Mouse (Mus musculus) hindbrain, postnatal 0 days (tissue): ENCODE results near the gene Slc38a10. TPM values are rescaled to one million over a fixed set of nuclear protein-coding genes. Genes with fewer than 3 reads are reported as not detected.
A peak's percentile ranks its signal among the peaks of the same experiment; 100 is the strongest.

Experiments used
- ATAC-seq: fragments of 200-750 bp; cut with Nextera tagmentation; 2 replicates; pipeline ENCODE4 v1.8.0; 2017; ENCODE audit warnings: mild to moderate bottlenecking, moderate TSS enrichment, moderate library complexity
- DNase-seq: peaks from one replicate; pipeline ENCODE4 v3.0.0-alpha.2; 2015; ENCODE audit warnings: low spot score
- H3K27ac ChIP-seq: fragments of 300-500 bp; sonication (generic); 2 replicates; pipeline ENCODE4 v1.5.1; 2014; ENCODE audit warnings: mild to moderate bottlenecking
- H3K27me3 ChIP-seq: fragments of 300-500 bp; sonication (generic); 2 replicates; pipeline ENCODE4 v1.6.1; 2014; ENCODE audit warnings: low read length, mixed read lengths; ENCODE audit not compliant: insufficient read depth
- H3K36me3 ChIP-seq: fragments of 300-500 bp; sonication (generic); 2 replicates; pipeline ENCODE4 v1.6.1; 2014; ENCODE audit warnings: low read length, mixed read lengths; ENCODE audit not compliant: insufficient read depth
- H3K4me1 ChIP-seq: fragments of 300-500 bp; sonication (generic); 2 replicates; pipeline ENCODE4 v1.6.1; 2014; ENCODE audit warnings: antibody characterized with exemption, low read length, mixed read lengths; ENCODE audit not compliant: insufficient read depth
- H3K4me2 ChIP-seq: fragments of 300-500 bp; sonication (generic); 2 replicates; pipeline ENCODE4 v1.6.1; 2014; ENCODE audit warnings: low read depth, mild to moderate bottlenecking, low read length, moderate library complexity, mixed read lengths
- H3K4me3 ChIP-seq: fragments of 300-500 bp; sonication (generic); 2 replicates; pipeline ENCODE4 v1.5.1; 2014; ENCODE audit warnings: low read length
- H3K9ac ChIP-seq: fragments of 300-500 bp; sonication (generic); replicated peaks from 2 replicates; pipeline ENCODE4 v1.6.1; 2014; ENCODE audit warnings: mild to moderate bottlenecking, low read length, moderate library complexity, mixed read lengths
- H3K9me3 ChIP-seq: fragments of 300-500 bp; sonication (generic); 2 replicates; pipeline ENCODE4 v1.6.1; 2016; ENCODE audit warnings: low read length, mixed read lengths
- CTCF ChIP-seq: IDR thresholded peaks from 2 replicates; pipeline ENCODE4 v1.5.1; 2016; ENCODE audit warnings: antibody characterized with exemption, control low read depth, low read depth
- WGBS: fragments of 180-500 bp; shearing (Covaris S2); extraction: QIAGEN DNeasy Blood & Tissue Kit; methylation state at CpG from one replicate; pipeline ENCODE4 v1.1.7; 2014; 5-methylcytosine and 5-hydroxymethylcytosine counted together
- polyA plus RNA-seq: library from polyadenylated mRNA; unstranded; fragments of >200 nt; fragmentation: Nextera tagmentation; extraction: Ambion mirVana; gene quantifications from 2 replicates; pipeline ENCODE4 v1.2.1, GENCODE M21; 2015
- total RNA-seq: library from RNA; depleted of rRNA; stranded (reverse); fragments of >200 nt; gene quantifications from 2 replicates; pipeline ENCODE4 v1.2.3, GENCODE M21; 2014

The Slc38a10 gene
- total and polyA plus RNA-seq, 2 experiments from 2014 or later: 101 to 178 TPM

DNA sequence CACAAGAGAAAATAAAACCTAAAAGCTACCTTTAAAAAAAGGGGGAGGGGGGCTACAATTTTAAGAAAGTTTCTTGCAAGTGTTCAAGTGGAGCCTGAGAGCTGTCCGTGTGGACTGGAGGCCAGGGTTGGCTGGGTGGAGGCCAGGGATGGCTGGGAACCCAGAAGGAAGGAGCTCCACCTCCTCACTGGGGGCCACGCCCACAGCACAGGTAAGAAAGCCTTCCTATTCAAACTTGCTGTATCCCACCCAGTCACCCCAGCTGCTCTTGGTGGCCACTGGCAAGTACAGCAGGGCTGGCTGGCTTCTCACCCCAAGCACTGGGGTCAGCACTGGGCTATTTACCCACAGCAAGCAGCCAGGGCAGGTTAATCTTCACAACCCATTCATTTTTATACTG is 44.1 kb downstream of the Slc38a10 start:
- WGBS: 63% methylated on average over 2 of the region's 2 CpGs
- H3K4me2 ChIP-seq: no peak overlapping the region
- no peak overlapping the region for H3K4me3 ChIP-seq
- no peaks in the 10 kb centered on the region for H3K4me1 ChIP-seq
- no peak overlapping the region for H3K9ac ChIP-seq
- H3K9me3 ChIP-seq: no peaks in the 10 kb centered on the region
- ATAC-seq: no peak
- TF ChIP-seq CTCF: no peak
- no peak overlapping the region for H3K27ac ChIP-seq
- no peak for DNase-seq
- H3K36me3 ChIP-seq: peaks cover 24% of the 10 kb centered on the region
- no peaks in the 10 kb centered on the region for H3K27me3 ChIP-seq

GRCm38 (mm10) chr11:120103431-120103997 is 47.6 kb downstream of the Slc38a10 start:
- TF ChIP-seq CTCF: no peak
- WGBS: 93% methylated on average over 3 of the region's 3 CpGs
- Histone ChIP-seq H3K36me3 (peaks cover 24% of the 10 kb centered on the region), H3K27ac (no peak overlapping the region), H3K27me3 (no peaks in the 10 kb centered on the region), H3K4me1 (0 out of 2 replicates have a peak, but pooled peaks cover 6% of the 10 kb centered on the region), H3K4me2 (no peak overlapping the region), H3K9ac (no peak overlapping the region), H3K4me3 (no peak overlapping the region), H3K9me3 (no peaks in the 10 kb centered on the region)
- DNase-seq: no peak
- ATAC-seq: no peak

- ATAC-seq (no peak), DNase-seq (peak; percentile 87)
- Histone ChIP-seq H3K36me3 (peaks cover 18% of the 10 kb centered on the region), H3K4me2 (no peak overlapping the region), H3K4me3 (no peak overlapping the region), H3K27me3 (no peaks in the 10 kb centered on the region), H3K27ac (peak overlapping the region; percentile 0), H3K9me3 (no peaks in the 10 kb centered on the region), H3K9ac (no peak overlapping the region), H3K4me1 (peaks cover 12% of the 10 kb centered on the region; the same call in 1 of the 2 replicates)
- WGBS: 0% methylated on average over 3 of the region's 3 CpGs
- TF ChIP-seq CTCF: peak; percentile 88
Observed at GRCm38 (mm10) chr11:120101036-120101435, 50.1 kb downstream of the Slc38a10 start.

DNA sequence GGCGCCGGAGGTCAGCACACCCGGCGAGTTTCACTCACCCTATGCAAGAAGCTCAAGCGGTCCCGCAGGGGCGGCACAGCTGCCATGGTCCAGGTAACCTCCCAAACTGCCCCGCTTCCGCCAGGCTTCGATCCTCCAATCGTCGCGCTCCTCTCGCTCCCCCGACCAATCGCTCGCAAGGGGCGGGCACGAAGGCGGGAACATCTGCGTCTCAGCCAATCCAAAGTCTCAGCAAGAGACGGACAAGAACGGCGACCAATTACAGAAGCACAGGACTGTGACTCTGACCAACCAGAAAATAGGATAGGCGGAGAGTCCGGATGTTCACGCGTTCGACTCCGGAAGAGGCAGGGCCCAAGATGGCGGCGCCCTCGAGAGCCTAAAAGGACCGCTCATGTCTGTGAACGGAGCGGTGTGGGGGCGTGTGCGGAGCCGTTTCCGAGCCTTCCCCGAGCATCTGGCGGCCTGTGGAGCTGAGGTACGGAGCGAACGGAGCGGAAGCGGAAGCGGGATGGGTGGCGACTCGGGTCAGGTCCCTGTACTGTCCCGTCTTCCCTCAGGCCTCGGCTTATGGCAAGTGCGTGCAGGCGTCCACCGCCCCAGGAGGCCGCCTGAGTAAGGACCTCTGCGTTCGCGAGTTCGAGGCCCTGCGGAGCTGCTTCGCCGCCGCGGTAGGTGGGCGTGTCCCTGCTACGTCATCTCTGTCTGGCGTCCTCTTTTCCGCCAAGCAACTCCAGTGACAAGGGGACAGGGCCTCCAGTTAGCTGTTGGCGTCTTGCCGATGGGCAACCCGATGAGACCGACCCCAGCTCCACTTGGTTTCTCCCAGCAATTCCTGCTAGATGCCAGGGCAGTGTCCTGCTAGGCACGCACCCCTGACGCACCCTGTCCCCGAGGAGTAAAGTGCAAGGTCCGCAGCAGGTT is 52.3 kb downstream of the Slc38a10 start, which contains the start of the genes Tepsin and Ndufaf8:
TSS of gene Tepsin (minus strand) at position 144 of the 924 bp plus-strand sequence.
TSS of gene Ndufaf8 (plus strand) at position 341 of the 924 bp plus-strand sequence.
- TF ChIP-seq CTCF: peak; percentile 23
- ATAC-seq (peak; percentile 97), DNase-seq (peak; percentile 97)
- peak within 1 kb of the TSS; percentile 62 for H3K9ac ChIP-seq
- H3K27ac ChIP-seq: peak within 1 kb of the TSS; percentile 90
- peaks cover 12% of the 10 kb centered on the region; the same call in 1 of the 2 replicates for H3K4me1 ChIP-seq
- peak within 1 kb of the TSS; percentile 79 for H3K4me3 ChIP-seq
- no peaks in the 10 kb centered on the region for H3K27me3 ChIP-seq
- peaks cover 7% of the 10 kb centered on the region; the same call in 1 of the 2 replicates for H3K36me3 ChIP-seq
- WGBS: under 1% methylated on average over 76 of the region's 77 CpGs
- H3K9me3 ChIP-seq: no peaks in the 10 kb centered on the region
- H3K4me2 ChIP-seq: peak within 1 kb of the TSS; percentile 92

DNA sequence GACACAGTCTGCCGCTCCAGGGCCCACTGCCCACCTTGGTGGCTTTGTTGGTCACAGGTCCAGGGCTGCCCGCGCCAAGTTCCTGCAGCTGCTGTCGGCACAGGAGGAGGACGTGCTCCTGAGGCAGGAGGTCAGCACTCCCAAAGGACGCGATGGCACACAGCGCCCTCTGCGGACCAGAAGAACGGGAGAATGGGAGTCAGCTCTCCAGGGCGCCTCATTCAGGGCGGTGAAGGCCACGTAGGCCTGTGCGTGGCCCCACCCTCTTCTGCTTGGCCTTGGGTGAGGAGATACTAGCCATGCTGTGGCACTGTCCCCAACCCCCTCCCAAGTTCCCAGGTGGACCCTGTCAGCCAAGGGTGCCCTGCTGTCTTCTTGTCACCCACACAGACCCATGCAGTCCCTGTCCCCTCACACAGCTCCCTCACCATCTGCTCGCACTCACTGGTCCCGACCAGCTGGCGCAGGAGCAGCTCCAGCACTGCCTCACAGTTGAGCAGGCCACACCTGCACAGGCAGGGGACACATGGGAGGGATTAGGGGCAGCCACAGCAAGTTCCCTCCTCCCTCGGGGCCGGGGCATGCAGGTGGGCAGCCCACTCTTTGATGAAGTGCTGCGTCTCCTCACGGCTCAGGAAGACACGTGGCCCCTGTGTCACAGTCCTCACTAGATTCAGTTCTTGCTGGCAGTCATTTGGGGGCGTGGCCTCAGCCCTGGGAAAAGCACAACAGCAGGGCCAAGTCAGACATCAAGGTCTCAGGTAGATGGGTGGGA is 58.1 kb downstream of the Slc38a10 start:
- no peak for ATAC-seq
- H3K36me3 ChIP-seq: peaks cover 40% of the 10 kb centered on the region
- WGBS: 72% methylated on average over 23 of the region's 23 CpGs

DNA sequence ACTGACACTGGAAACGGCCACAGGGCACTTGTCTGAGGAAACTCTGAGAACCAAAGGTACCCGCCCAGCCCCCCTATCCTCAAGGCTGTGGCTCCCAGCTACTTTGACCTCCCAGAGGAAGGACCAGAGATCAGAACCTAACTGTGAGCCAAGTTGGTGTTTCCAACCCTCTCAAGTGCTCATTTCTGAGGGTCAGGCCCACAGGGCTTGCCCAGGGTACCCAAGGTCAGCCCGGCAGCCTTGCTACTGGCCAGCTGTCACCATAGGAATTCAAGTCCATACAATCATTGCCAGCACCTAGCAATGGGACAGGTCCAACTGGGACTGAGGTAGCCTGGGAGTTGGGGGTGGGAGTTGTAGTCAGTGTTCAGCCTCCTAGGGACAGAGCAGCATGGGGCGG is 60.5 kb downstream of the Slc38a10 start:
- no peaks in the 10 kb centered on the region for H3K9me3 ChIP-seq
- no peak overlapping the region for H3K27ac ChIP-seq
- no peak for ATAC-seq
- TF ChIP-seq CTCF: no peak
- no peak overlapping the region for H3K9ac ChIP-seq
- no peak overlapping the region for H3K4me2 ChIP-seq
- DNase-seq: no peak
- peaks cover 4% of the 10 kb centered on the region; the same call in 1 of the 2 replicates for H3K4me1 ChIP-seq
- H3K27me3 ChIP-seq: no peaks in the 10 kb centered on the region
- H3K36me3 ChIP-seq: peaks cover 40% of the 10 kb centered on the region
- WGBS: 89% methylated on average over 4 of the region's 4 CpGs
- no peak overlapping the region for H3K4me3 ChIP-seq

More for the DNA sequence above, 58.1 kb downstream of the Slc38a10 start:
- Histone ChIP-seq H3K27me3 (no peaks in the 10 kb centered on the region), H3K9me3 (no peaks in the 10 kb centered on the region), H3K4me3 (no peak overlapping the region), H3K4me1 (peaks cover 3% of the 10 kb centered on the region; the same call in 1 of the 2 replicates), H3K27ac (no peak overlapping the region), H3K9ac (no peak overlapping the region), H3K4me2 (no peak overlapping the region)
- no peak for DNase-seq
- no peak for TF ChIP-seq CTCF
